Mouse (Mus musculus) testis, adult 2 months (tissue): Measurements from ENCODE around the gene Kif12.

Experiments
- CTCF ChIP-seq: fragments of 200-500 bp; IDR thresholded peaks from 2 replicates; pipeline ENCODE4 v1.5.1; 2012; ENCODE audit warnings: low read depth, mild to moderate bottlenecking, inconsistent platforms, low read length, moderate library complexity; ENCODE audit not compliant: control insufficient read depth, insufficient read depth, insufficient replicate concordance
- POLR2A ChIP-seq: fragments of 200-500 bp; IDR thresholded peaks from 2 replicates; pipeline ENCODE4 v1.6.1; 2012; ENCODE audit warnings: low read depth, mild to moderate bottlenecking, inconsistent platforms, low read length, moderate library complexity; ENCODE audit not compliant: control insufficient read depth

- TF ChIP-seq POLR2A (no peak), CTCF (no peak)
These were observed 13.7 kb downstream of the Kif12 start for GRCm38 (mm10) chr4:63158192-63158591.
